Mouse (Mus musculus) MEL (cell line): ENCODE measurements around the gene Crat. TPM values are rescaled to one million over a fixed set of nuclear protein-coding genes. Genes with fewer than 3 reads are reported as not detected.

Experiments used
- DNase-seq: peaks from one replicate; pipeline ENCODE4 v3.0.0; 2011; ENCODE audit warnings: low read depth, low spot score
- H3K27ac ChIP-seq: 2 replicates; pipeline ENCODE4 v1.5.1; 2012; ENCODE audit warnings: low read depth, mild to moderate bottlenecking, control low read depth, low read length, moderate library complexity; ENCODE audit not compliant: control insufficient read depth
- H3K27me3 ChIP-seq, 2 experiments: fragments of 150-350 bp in 1 of 2; sonication (generic) in 1 of 2; 2 replicates each; pipeline ENCODE4 v1.6.1; 2012; ENCODE audit warnings: low read length in 2 of 2, mild to moderate bottlenecking in 2 of 2, improper control_type of control experiment in 1 of 2, moderate library complexity in 1 of 2; ENCODE audit not compliant: insufficient read depth in 2 of 2, control insufficient read depth in 1 of 2
- H3K36me3 ChIP-seq, 2 experiments: 2 replicates each; pipeline ENCODE4 v1.6.1; 2012 to 2014; ENCODE audit warnings: low read length in 2 of 2, improper control_type of control experiment in 1 of 2, inconsistent platforms in 1 of 2, mild to moderate bottlenecking in 1 of 2; ENCODE audit not compliant: insufficient read depth in 2 of 2, control insufficient read depth in 1 of 2
- H3K4me1 ChIP-seq, 2 experiments: fragments of 150-350 bp in 1 of 2; sonication (generic) in 1 of 2; 2 replicates each; pipeline ENCODE4 v1.6.1; 2012; ENCODE audit warnings: low read length in 2 of 2, improper control_type of control experiment in 1 of 2, mild to moderate bottlenecking in 1 of 2; ENCODE audit not compliant: insufficient read depth in 2 of 2, control insufficient read depth in 1 of 2
- H3K4me3 ChIP-seq, 2 experiments: fragments of 150-350 bp in 1 of 2; sonication (generic) in 1 of 2; 2 replicates each; pipeline ENCODE4 v1.5.1; 2012; ENCODE audit warnings: low read depth in 2 of 2, low read length in 2 of 2, mild to moderate bottlenecking in 2 of 2, moderate library complexity in 2 of 2, control low read depth in 1 of 2, improper control_type of control experiment in 1 of 2; ENCODE audit not compliant: control insufficient read depth in 1 of 2, insufficient read depth in 1 of 2
- H3K79me2 ChIP-seq: 2 replicates; pipeline ENCODE4 v1.6.1; 2012; ENCODE audit warnings: mild to moderate bottlenecking, low read length, moderate library complexity; ENCODE audit not compliant: control insufficient read depth, poor library complexity, insufficient read depth
- H3K9ac ChIP-seq: 2 replicates; pipeline ENCODE4 v1.6.1; 2012; ENCODE audit warnings: low read depth, mild to moderate bottlenecking, control low read depth, low read length, moderate library complexity; ENCODE audit not compliant: control insufficient read depth, poor library complexity, severe bottlenecking
- H3K9me3 ChIP-seq: fragments of 150-350 bp; sonication (generic); replicated peaks from 2 replicates; pipeline ENCODE4 v1.6.1; 2012; ENCODE audit warnings: mild to moderate bottlenecking, low read length, improper control_type of control experiment, moderate library complexity; ENCODE audit not compliant: insufficient read depth
- BHLHE40 ChIP-seq: IDR thresholded peaks from 2 replicates; pipeline ENCODE4 v1.6.1; 2012; ENCODE audit warnings: low read depth, mild to moderate bottlenecking, inconsistent platforms, low read length, improper control_type of control experiment, borderline replicate concordance
- CHD2 ChIP-seq: IDR thresholded peaks from 2 replicates; pipeline ENCODE4 v1.6.1; 2011; ENCODE audit warnings: low read length, improper control_type of control experiment
- CTCF ChIP-seq, 3 experiments: IDR thresholded peaks in 2 of 3; conservative IDR thresholded peaks in 1 of 3; 2 replicates each; pipeline ENCODE4 v1.5.1; 2011 to 2012; ENCODE audit warnings: low read length in 3 of 3, low read depth in 2 of 3, mild to moderate bottlenecking in 2 of 3, improper control_type of control experiment in 1 of 3, inconsistent platforms in 1 of 3, mixed read lengths in 1 of 3, moderate library complexity in 1 of 3; ENCODE audit not compliant: control insufficient read depth in 1 of 3, insufficient read depth in 1 of 3, poor library complexity in 1 of 3, severe bottlenecking in 1 of 3
- E2F4 ChIP-seq: IDR thresholded peaks from 2 replicates; pipeline ENCODE4 v1.6.1; 2011; ENCODE audit warnings: low read depth, low read length, improper control_type of control experiment, borderline replicate concordance
- ELF1 ChIP-seq: IDR thresholded peaks from 2 replicates; pipeline ENCODE4 v1.6.1; 2014; ENCODE audit warnings: low read depth, mild to moderate bottlenecking, inconsistent platforms, low read length, improper control_type of control experiment, moderate library complexity
- EP300 ChIP-seq, 2 experiments: IDR thresholded peaks; 2 replicates each; pipeline ENCODE4 v1.6.1; 2011; ENCODE audit warnings: improper control_type of control experiment in 2 of 2, low read length in 2 of 2, low read depth in 1 of 2, mild to moderate bottlenecking in 1 of 2
- ETS1 ChIP-seq: IDR thresholded peaks from 2 replicates; pipeline ENCODE4 v1.6.1; 2012; ENCODE audit warnings: low read depth, mild to moderate bottlenecking, inconsistent platforms, low read length, improper control_type of control experiment, moderate library complexity
- GABPA ChIP-seq: IDR thresholded peaks from 2 replicates; pipeline ENCODE4 v1.6.1; 2012; ENCODE audit warnings: low read depth, mild to moderate bottlenecking, inconsistent platforms, low read length, improper control_type of control experiment, moderate library complexity
- GATA1 ChIP-seq: IDR thresholded peaks from 2 replicates; pipeline ENCODE4 v1.6.1; 2011; ENCODE audit warnings: low read depth, low read length, improper control_type of control experiment
- HCFC1 ChIP-seq: IDR thresholded peaks from 2 replicates; pipeline ENCODE4 v1.6.1; 2012; ENCODE audit warnings: low read depth, mild to moderate bottlenecking, inconsistent platforms, low read length, improper control_type of control experiment, moderate library complexity
- JUND ChIP-seq: IDR thresholded peaks from 2 replicates; pipeline ENCODE4 v1.6.1; 2011; ENCODE audit warnings: low read depth, mild to moderate bottlenecking, improper control_type of control experiment, low read length
- MAZ ChIP-seq: IDR thresholded peaks from 2 replicates; pipeline ENCODE4 v1.6.1; 2012; ENCODE audit warnings: low read depth, mild to moderate bottlenecking, inconsistent platforms, low read length, improper control_type of control experiment
- POLR2A ChIP-seq, 2 experiments: IDR thresholded peaks; 2 replicates each; pipeline ENCODE4 v1.6.1; 2011 to 2012; ENCODE audit warnings: low read length in 2 of 2, mild to moderate bottlenecking in 2 of 2, control low read depth in 1 of 2, improper control_type of control experiment in 1 of 2, low read depth in 1 of 2, moderate library complexity in 1 of 2; ENCODE audit not compliant: control insufficient read depth in 1 of 2, insufficient read depth in 1 of 2, poor library complexity in 1 of 2
- POLR2AphosphoS2 ChIP-seq: IDR thresholded peaks from 2 replicates; pipeline ENCODE4 v1.6.1; 2011; ENCODE audit warnings: low read length, improper control_type of control experiment
- POLR2AphosphoS5 ChIP-seq: IDR thresholded peaks from 2 replicates; pipeline ENCODE4 v1.6.1; 2012; ENCODE audit warnings: low read depth, borderline replicate concordance, mild to moderate bottlenecking, inconsistent platforms, low read length, moderate library complexity, mixed read lengths
- RAD21 ChIP-seq: IDR thresholded peaks from 2 replicates; pipeline ENCODE4 v1.6.1; 2011; ENCODE audit warnings: mild to moderate bottlenecking, low read depth, low read length, improper control_type of control experiment
- RCOR1 ChIP-seq: IDR thresholded peaks from 2 replicates; pipeline ENCODE4 v1.6.1; 2012; ENCODE audit warnings: low read depth, mild to moderate bottlenecking, inconsistent platforms, low read length, improper control_type of control experiment
- TAL1 ChIP-seq: IDR thresholded peaks from 2 replicates; pipeline ENCODE4 v1.6.1; 2012; ENCODE audit warnings: mild to moderate bottlenecking, inconsistent platforms, low read length, moderate library complexity, mixed read lengths
- UBTF ChIP-seq: IDR thresholded peaks from 2 replicates; pipeline ENCODE4 v1.6.1; 2012; ENCODE audit warnings: low read depth, mild to moderate bottlenecking, inconsistent platforms, low read length, improper control_type of control experiment, moderate library complexity, borderline replicate concordance; ENCODE audit not compliant: insufficient read depth
- USF2 ChIP-seq, 2 experiments: IDR thresholded peaks; 2 replicates each; pipeline ENCODE4 v1.6.1; 2011 to 2012; ENCODE audit warnings: improper control_type of control experiment in 2 of 2, low read length in 2 of 2, borderline replicate concordance in 1 of 2, inconsistent platforms in 1 of 2, low read depth in 1 of 2, mild to moderate bottlenecking in 1 of 2; ENCODE audit not compliant: insufficient read depth in 1 of 2
- ZMIZ1 ChIP-seq: IDR thresholded peaks from 2 replicates; pipeline ENCODE4 v1.6.1; 2012; ENCODE audit warnings: low read depth, mild to moderate bottlenecking, inconsistent platforms, low read length, improper control_type of control experiment, moderate library complexity
- ZNF384 ChIP-seq: IDR thresholded peaks from 2 replicates; pipeline ENCODE4 v1.6.1; 2012; ENCODE audit warnings: low read depth, mild to moderate bottlenecking, inconsistent platforms, low read length, improper control_type of control experiment
- polyA plus RNA-seq, 2 experiments: library from polyadenylated mRNA; stranded (reverse) in 1 of 2; unstranded in 1 of 2; fragments of >175 nt in 1 of 2; fragments of >200 nt in 1 of 2; gene quantifications; 2 replicates each; pipeline versions ENCODE4 v1.2.1 to v1.2.4; 2012; ENCODE audit warnings: low replicate concordance in 2 of 2, low read depth in 1 of 2; ENCODE audit not compliant: insufficient read length in 2 of 2, insufficient read depth in 1 of 2, missing spikeins in 1 of 2
- total RNA-seq: library from RNA; depleted of rRNA; stranded (reverse); fragments of 300-350 nt; gene quantifications from 2 replicates; pipeline ENCODE4 v1.2.3, GENCODE M21; 2012

The Crat gene
- total and polyA plus RNA-seq, 3 experiments, result 22.0 to 93.9 TPM; not detected in 1

DNA sequence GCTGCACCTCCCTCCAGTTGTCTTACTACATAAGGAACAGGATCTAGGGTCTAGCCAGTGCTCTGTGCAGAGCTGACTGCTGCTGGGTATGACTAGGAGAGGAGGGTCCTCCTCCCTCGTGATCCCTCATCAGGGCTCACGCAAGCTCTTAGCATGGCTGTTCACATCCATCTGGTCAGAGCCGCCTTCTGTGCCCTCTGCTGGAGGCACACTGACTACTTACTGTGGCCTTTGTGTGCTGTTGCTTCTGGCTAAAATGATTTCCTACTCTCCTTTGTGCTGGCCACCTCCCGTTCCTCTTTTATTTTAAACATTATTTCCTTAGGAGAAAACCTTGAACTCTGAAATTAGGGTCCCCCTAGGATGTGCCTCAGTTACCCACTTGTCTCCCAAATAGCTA, 21.2 kb upstream of the Crat start:
- no peak for TF ChIP-seq ETS1
- TF ChIP-seq BHLHE40, result no peak
- no peak for TF ChIP-seq EP300 (IDR thresholded peaks at IDR 0.05; ENCODE audit: low read depth in 1 of 2, low read length in 2 of 2)
- no peak for TF ChIP-seq ELF1
- no peak for TF ChIP-seq CHD2
- no peak for TF ChIP-seq HCFC1
- no peak for TF ChIP-seq ZNF384
- no peak for TF ChIP-seq POLR2A (IDR thresholded peaks at IDR 0.05; ENCODE audit: control insufficient read depth in 1 of 2, insufficient read depth in 1 of 2, low read depth in 1 of 2, low read length in 2 of 2, poor library complexity in 1 of 2)
- Histone ChIP-seq H3K79me2 (no peaks in the 10 kb centered on the region), H3K27ac (no peak overlapping the region), H3K4me1 (no peaks in the 10 kb centered on the region), H3K36me3 (peaks cover 0 to 13% of the 10 kb centered on the region in 2 experiments; a peak in 2 of 4 replicates), H3K4me3 (no peak overlapping the region), H3K27me3 (no peaks in the 10 kb centered on the region), H3K9me3 (no peaks in the 10 kb centered on the region), H3K9ac (no peak overlapping the region)
- DNase-seq, result no peak

DNA sequence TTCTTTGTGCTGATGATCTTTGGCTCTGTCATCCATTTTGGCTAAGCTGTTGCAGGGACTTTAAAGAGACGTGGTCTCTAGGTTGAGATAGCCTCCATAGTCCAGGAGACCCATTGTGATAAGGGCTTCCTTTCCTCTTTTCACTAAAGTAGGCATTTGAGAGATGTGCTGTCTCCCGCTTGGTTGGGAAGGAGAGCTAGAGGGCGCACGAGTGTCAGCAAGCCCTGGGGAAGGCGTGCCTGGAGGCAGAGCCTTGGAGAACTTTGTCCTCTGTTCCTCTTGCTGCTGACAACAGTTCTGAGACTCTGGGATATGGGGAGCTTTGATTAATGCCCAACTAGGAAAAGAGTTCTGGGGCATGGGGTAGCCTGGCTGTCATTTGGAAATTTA, 20.5 kb upstream of the Crat start:
- H3K4me3 ChIP-seq, result no peak overlapping the region
- no peak for TF ChIP-seq ZMIZ1
- TF ChIP-seq RAD21, result no peak
- TF ChIP-seq JUND, result no peak
- no peak for TF ChIP-seq HCFC1
- TF ChIP-seq POLR2AphosphoS2, result no peak
- TF ChIP-seq TAL1, result no peak
- no peak for TF ChIP-seq GABPA
- TF ChIP-seq CTCF (IDR thresholded peaks at IDR 0.05 in 2 of 3, conservative IDR thresholded peaks at IDR 0.05 in 1 of 3; ENCODE audit: control insufficient read depth in 1 of 3, insufficient read depth in 1 of 3, low read depth in 2 of 3, low read length in 3 of 3, poor library complexity in 1 of 3, severe bottlenecking in 1 of 3), result no peak
- TF ChIP-seq MAZ, result no peak
- no peak for TF ChIP-seq E2F4
- TF ChIP-seq UBTF, result no peak
- TF ChIP-seq POLR2A (IDR thresholded peaks at IDR 0.05; ENCODE audit: control insufficient read depth in 1 of 2, insufficient read depth in 1 of 2, low read depth in 1 of 2, low read length in 2 of 2, poor library complexity in 1 of 2), result no peak
- TF ChIP-seq USF2 (IDR thresholded peaks at IDR 0.05; ENCODE audit: borderline replicate concordance in 1 of 2, insufficient read depth in 1 of 2, low read depth in 1 of 2, low read length in 2 of 2), result no peak
- TF ChIP-seq POLR2AphosphoS5, result no peak
- TF ChIP-seq ELF1, result no peak
- no peak for TF ChIP-seq RCOR1
- no peak for TF ChIP-seq BHLHE40
- TF ChIP-seq GATA1, result no peak
- TF ChIP-seq, all 39 proteins: peak for 0
- H3K4me1 ChIP-seq, result no peaks in the 10 kb centered on the region
- no peak overlapping the region for H3K27ac ChIP-seq
- H3K9me3 ChIP-seq, result no peaks in the 10 kb centered on the region
- H3K36me3 ChIP-seq, result peaks cover 0 to 18% of the 10 kb centered on the region in 2 experiments; a peak in 2 of 4 replicates
- no peak for DNase-seq
- H3K27me3 ChIP-seq, result no peaks in the 10 kb centered on the region
- no peak overlapping the region for H3K9ac ChIP-seq
- H3K79me2 ChIP-seq, result no peaks in the 10 kb centered on the region
